Mouse (Mus musculus): ENCODE data around the gene Dctn2. TPM values are rescaled to one million over a fixed set of nuclear protein-coding genes. Genes with fewer than 3 reads are reported as not detected.
A peak's percentile ranks its signal among the peaks of the same experiment; 100 is the strongest.

Dctn2 gene
- 88.5 and 91.9 TPM in 2 replicates for total RNA-seq (2012; rRNA removed)
- total RNA-seq (2014; rRNA removed) = 66.3 and 67.3 TPM in 2 replicates
- polyA plus RNA-seq (2012; ENCODE audit: insufficient read length, low read depth) = 79.1 and 94.1 TPM in 2 replicates

DNA sequence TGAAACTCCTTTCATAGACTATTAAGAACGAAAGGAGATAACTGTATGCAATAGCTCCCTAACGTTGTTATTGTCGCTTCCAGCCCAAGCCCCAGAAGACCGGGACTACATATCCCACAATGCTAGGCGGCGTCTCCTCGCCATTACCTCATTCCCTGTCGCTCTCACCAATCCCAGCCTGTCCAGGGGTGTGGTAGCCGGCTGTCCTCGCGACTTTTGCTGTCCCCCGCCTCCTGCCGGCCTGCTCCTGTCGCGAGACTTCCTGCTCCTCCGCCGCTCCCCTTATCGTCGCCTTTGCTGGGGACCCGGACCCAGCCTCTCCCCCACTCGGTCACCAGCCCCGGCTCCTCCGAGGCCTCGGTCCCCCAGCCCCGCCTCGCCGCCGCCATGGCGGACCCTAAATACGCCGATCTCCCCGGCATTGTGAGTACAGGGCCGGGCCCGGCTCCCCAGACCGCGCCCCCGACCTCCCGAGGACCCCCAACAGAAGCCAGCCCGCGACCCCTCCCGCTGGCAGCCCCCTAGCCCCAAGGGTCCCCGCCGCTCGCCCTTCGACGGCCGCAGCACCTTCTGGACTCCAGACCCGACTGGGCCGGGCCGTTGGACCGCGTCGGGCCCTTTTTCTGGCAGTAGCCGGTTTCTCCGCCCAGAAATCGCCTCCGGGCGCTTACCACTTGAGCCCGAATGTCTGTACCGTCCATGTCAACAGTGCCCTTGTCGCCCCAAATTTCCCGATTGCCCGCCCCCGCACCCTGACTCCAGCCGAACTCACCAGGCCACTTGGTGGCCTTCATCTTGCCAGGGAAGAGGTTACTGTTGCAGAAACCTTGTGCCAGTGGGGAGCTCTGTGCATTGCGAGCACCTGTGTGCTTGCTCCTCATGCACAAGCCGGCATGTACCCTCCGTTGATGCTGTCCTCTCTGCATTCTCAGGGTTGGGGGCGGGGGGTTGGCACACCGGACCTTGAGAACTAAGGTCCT lies at the start of gene Dctn2:
Gene Dctn2 (plus strand): TSS at position 257 of the 980 bp plus-strand sequence.
- in situ Hi-C loops (cut with MboI; ENCODE audit: low pct_ligation_motif_present, low pct_unique_long_range_greater_than_20kb, low sequenced_read_pairs) = no loop called here
- peaks cover 11 to 22% of the 10 kb centered on the region in 2 experiments for H3K4me1 ChIP-seq (ENCODE audit: control insufficient read depth in 1 of 2, insufficient read depth in 2 of 2)
- TF ChIP-seq CHD2 (IDR thresholded peaks at IDR 0.05; ENCODE audit: low read length) (peak; percentile 99), PAX5 (IDR thresholded peaks at IDR 0.05; ENCODE audit: low read length) (no peak), MYC (IDR thresholded peaks at IDR 0.05; ENCODE audit: low read depth, low read length) (no peak), E2F4 (IDR thresholded peaks at IDR 0.05; ENCODE audit: insufficient replicate concordance, low read depth, low read length) (no peak), MAX (IDR thresholded peaks at IDR 0.05; ENCODE audit: low read length) (peak; percentile 64; the same call in 1 of the 2 replicates), MEF2A (IDR thresholded peaks at IDR 0.05; ENCODE audit: borderline replicate concordance, low read depth, low read length) (0 out of 2 replicates have a peak, but pooled peaks have one; percentile 33), RCOR1 (conservative IDR thresholded peaks at IDR 0.05; ENCODE audit: low read depth, low read length) (no peak), UBTF (IDR thresholded peaks at IDR 0.05; ENCODE audit: low read depth, low read length) (no peak), BHLHE40 (IDR thresholded peaks at IDR 0.05; ENCODE audit: low read depth, low read length) (no peak), NRF1 (IDR thresholded peaks at IDR 0.05; ENCODE audit: low read depth, low read length) (no peak; the same call in none of the 2 replicates), GABPA (IDR thresholded peaks at IDR 0.05; ENCODE audit: insufficient replicate concordance, low read depth, low read length) (peak; percentile 29; the same call in 1 of the 2 replicates), KAT2A (IDR thresholded peaks at IDR 0.05; ENCODE audit: insufficient replicate concordance, low read length) (peak; percentile 92; the same call in 1 of the 2 replicates), MXI1 (IDR thresholded peaks at IDR 0.05; ENCODE audit: low read depth, low read length) (peak; percentile 64; the same call in 1 of the 2 replicates), JUND (conservative IDR thresholded peaks at IDR 0.05; ENCODE audit: low read depth, low read length) (no peak), USF1 (IDR thresholded peaks at IDR 0.05; ENCODE audit: low read depth, low read length) (no peak), POLR2AphosphoS2 (IDR thresholded peaks at IDR 0.05; ENCODE audit: low read depth, low read length) (peak; percentile 70; the same call in 1 of the 2 replicates), SMC3 (IDR thresholded peaks at IDR 0.05; ENCODE audit: low read depth, low read length) (no peak), TCF12 (IDR thresholded peaks at IDR 0.05; ENCODE audit: low read depth, low read length) (peak; percentile 73), HCFC1 (IDR thresholded peaks at IDR 0.05; ENCODE audit: low read depth, low read length) (peak; percentile 98), CTCF (conservative IDR thresholded peaks at IDR 0.05 in 1 of 2, IDR thresholded peaks at IDR 0.05 in 1 of 2; ENCODE audit: low read depth in 2 of 2, low read length in 2 of 2) (no peak), ZMIZ1 (IDR thresholded peaks at IDR 0.05; ENCODE audit: low read depth, low read length) (peak; percentile 88), TBP (conservative IDR thresholded peaks at IDR 0.05; ENCODE audit: low read depth, low read length) (no peak), SIN3A (IDR thresholded peaks at IDR 0.05; ENCODE audit: low read length) (peak; percentile 54), IRF4 (IDR thresholded peaks at IDR 0.05; ENCODE audit: low read depth, low read length) (no peak), ZC3H11A (IDR thresholded peaks at IDR 0.05; ENCODE audit: low read depth, low read length) (no peak), ZKSCAN1 (IDR thresholded peaks at IDR 0.05; ENCODE audit: borderline replicate concordance, low read depth, low read length) (no peak), RAD21 (IDR thresholded peaks at IDR 0.05; ENCODE audit: low read depth, low read length) (no peak), MAFK (IDR thresholded peaks at IDR 0.05; ENCODE audit: insufficient replicate concordance, low read length) (no peak), ZNF384 (IDR thresholded peaks at IDR 0.05; ENCODE audit: low read depth, low read length) (no peak), ELF1 (IDR thresholded peaks at IDR 0.05; ENCODE audit: low read depth, low read length) (peak; percentile 73), ETS1 (conservative IDR thresholded peaks at IDR 0.05; ENCODE audit: low read depth, low read length) (no peak), USF2 (conservative IDR thresholded peaks at IDR 0.05; ENCODE audit: low read depth, low read length) (no peak), MAZ (IDR thresholded peaks at IDR 0.05; ENCODE audit: low read depth, low read length) (no peak), POLR2A (IDR thresholded peaks at IDR 0.05; ENCODE audit: low read depth, low read length) (peak; percentile 82), NELFE (IDR thresholded peaks at IDR 0.05; ENCODE audit: low read depth, low read length) (peak; percentile 84), EP300 (IDR thresholded peaks at IDR 0.05; ENCODE audit: low read length) (no peak), JUN (IDR thresholded peaks at IDR 0.05; ENCODE audit: insufficient read depth, low read depth, low read length) (peak; percentile 68)

More for the DNA sequence above, at the start of gene Dctn2:
- Histone ChIP-seq H3K9me3 (replicated peaks; ENCODE audit: low read length) (no peaks in the 10 kb centered on the region), H3K27me3 (replicated peaks) (peaks cover 32% of the 10 kb centered on the region), H3K9ac (ENCODE audit: insufficient read depth, low read depth) (peak within 1 kb of the TSS; percentile 99), H3K27ac (ENCODE audit: insufficient read depth, low read depth) (0 out of 2 replicates have a peak within 1 kb of the TSS, but pooled peaks have one; percentile 16), H3K79me2 (replicated peaks; ENCODE audit: control insufficient read depth, extremely low read depth, insufficient read depth, poor library complexity, severe bottlenecking) (peaks cover 12% of the 10 kb centered on the region), H3K4me2 (ENCODE audit: insufficient read depth, low read depth, poor library complexity, severe bottlenecking) (peak within 1 kb of the TSS; percentile 76), H3K4me3 (replicated peaks in 1 of 3; ENCODE audit: low read depth in 2 of 3, low read length in 2 of 3, poor library complexity in 1 of 3) (peak within 1 kb of the TSS; percentile 59 to 94 (median 88)), H3K36me3 (replicated peaks in 1 of 2; ENCODE audit: control insufficient read depth in 1 of 2, insufficient read depth in 1 of 2, low read length in 1 of 2) (peaks cover 16 to 36% of the 10 kb centered on the region in 2 experiments)
- DNase-seq (ENCODE audit: extremely low read depth) = peak; percentile 96
- dilution Hi-C loops (cut with MboI; ENCODE audit: extremely low pct_ligation_motif_present, extremely low pct_unique_long_range_greater_than_20kb, low sequenced_read_pairs) = no loop called here
